Mouse (Mus musculus) urinary bladder, postnatal 36 days (tissue): Measurements from ENCODE around the gene Prkar1b.

ENCODE experiments used
- DNase-seq, 2 experiments: peaks; one replicate each; pipeline ENCODE4 v3.0.0; 2022; ENCODE audit warnings: low spot score in 2 of 2, mixed read lengths in 1 of 2

The Prkar1b gene

GRCm38 (mm10) chr5:139149681-139150602 is at the start of gene Prkar1b, which contains the start of gene Dnaaf5:
TSS of gene Prkar1b (minus strand) at chr5:139150001.
TSS of gene Dnaaf5 (plus strand) at chr5:139150223.
- DNase-seq = peak; percentile 95 to 97

DNA sequence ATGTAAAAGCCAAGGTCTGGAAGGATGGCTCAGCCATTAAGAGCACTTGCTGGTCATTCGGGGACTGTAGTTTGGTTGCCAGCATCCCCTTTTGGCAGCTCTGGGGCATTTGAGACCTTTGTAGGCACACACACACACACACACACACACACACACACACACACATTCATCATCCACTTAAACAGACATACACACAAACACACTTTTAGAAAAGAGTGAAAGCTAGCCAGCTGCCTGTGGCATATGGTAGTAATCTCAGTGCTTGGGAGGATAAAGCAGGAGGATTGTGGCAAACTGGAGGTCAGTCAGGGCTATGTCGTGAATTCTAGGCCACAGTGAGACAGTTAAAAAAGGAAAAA is 49.8 kb upstream of the Prkar1b start:
- no peak for DNase-seq

DNA sequence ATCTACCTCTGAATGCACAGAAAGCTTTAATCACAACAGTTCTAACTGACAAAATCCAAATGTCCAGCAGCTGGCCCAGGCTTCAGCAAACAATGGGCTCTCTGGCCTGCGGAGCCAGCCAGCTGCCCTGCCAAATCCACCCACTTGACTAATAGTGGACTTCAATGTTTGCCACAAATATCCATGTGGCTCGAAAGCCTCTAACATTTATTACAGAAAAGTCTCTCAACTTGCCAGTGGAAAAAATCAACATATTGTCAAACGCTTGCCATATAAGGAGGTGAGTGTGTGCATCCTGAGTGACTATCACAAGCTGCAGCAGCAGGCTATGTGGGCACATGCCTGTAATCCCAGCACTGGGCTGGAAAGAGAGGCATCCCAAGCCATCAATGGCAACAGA is 49.0 kb upstream of the Prkar1b start:
- no peak for DNase-seq

- DNase-seq = no peak
Observed at GRCm38 (mm10) chr5:139190958-139191357, 41.2 kb upstream of the Prkar1b start.

DNA sequence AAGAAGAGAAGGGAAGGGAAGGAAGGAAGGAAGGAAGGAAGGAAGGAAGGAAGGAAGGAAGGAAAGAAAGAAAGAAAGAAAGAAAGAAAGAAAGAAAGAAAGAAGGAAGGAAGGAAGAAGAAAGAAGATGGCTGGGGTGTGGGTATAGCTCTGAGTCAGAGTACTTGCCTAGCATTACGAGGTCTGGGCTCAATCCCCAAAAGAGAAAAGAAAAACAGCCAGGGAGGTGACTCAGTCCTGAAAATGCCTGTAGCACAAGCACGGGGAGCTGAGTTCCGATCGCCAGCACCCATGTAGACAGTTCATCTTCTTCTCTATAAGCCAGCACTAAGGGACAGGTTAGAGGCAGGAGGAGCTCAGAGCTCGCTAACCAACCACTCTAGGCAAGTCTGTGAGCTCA is 39.9 kb upstream of the Prkar1b start:
- no peak for DNase-seq

- no peak for DNase-seq
Observed at GRCm38 (mm10) chr5:139184897-139185296, 35.1 kb upstream of the Prkar1b start.

DNA sequence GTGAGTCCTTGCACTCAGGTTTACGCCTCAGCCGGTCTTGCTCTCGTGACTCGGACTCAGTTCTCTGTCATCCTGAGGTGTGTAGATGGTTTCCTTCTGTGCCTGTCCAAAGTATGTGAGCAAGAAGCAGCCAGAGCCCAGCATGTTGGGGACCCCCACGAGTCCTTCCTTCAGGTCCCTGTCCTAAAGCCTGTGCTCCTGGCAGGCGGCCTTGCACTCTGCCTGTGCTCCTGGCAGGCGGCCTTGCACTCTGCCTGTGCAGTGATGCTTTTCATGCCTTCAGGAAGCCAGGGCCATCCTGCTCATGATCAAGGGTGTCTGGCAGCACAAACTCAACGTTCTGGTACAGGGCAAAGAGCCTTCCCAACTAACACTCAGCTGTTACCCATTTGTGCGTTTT is 33.8 kb upstream of the Prkar1b start:
- DNase-seq = no peak

- no peak for DNase-seq
Observed at GRCm38 (mm10) chr5:139183131-139183530, 33.3 kb upstream of the Prkar1b start.

GRCm38 (mm10) chr5:139178895-139179631 is 29.3 kb upstream of the Prkar1b start:
- peak; percentile 55 to 74 for DNase-seq

GRCm38 (mm10) chr5:139174556-139175547 is 25.1 kb upstream of the Prkar1b start:
- peak in 1 of 2 experiments; percentile 64 for DNase-seq

- DNase-seq = no peak
Observed at GRCm38 (mm10) chr5:139174141-139174540, 24.3 kb upstream of the Prkar1b start.

DNA sequence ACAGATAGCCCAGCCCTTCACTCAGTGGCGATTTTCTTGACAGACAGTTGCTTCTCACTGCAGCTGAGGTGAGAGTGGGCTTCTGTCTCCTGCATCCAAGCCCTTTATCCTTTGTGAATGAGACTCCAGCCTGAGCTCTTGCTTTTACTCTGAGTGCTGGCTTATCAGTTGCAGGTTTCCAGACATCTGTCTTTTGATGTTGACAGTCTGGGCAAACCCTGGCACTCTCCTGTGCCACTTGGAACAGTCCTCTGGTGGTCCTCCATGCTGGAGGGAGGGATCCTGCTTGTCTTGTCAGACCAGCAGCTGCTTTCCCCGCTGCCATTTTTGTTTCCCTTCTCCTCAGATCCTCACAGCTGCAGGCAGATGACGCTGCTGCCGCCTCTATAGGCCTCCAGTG is 22.1 kb upstream of the Prkar1b start:
- DNase-seq = no peak

- no peak for DNase-seq
Observed at GRCm38 (mm10) chr5:139167548-139167947, 17.7 kb upstream of the Prkar1b start.

DNA sequence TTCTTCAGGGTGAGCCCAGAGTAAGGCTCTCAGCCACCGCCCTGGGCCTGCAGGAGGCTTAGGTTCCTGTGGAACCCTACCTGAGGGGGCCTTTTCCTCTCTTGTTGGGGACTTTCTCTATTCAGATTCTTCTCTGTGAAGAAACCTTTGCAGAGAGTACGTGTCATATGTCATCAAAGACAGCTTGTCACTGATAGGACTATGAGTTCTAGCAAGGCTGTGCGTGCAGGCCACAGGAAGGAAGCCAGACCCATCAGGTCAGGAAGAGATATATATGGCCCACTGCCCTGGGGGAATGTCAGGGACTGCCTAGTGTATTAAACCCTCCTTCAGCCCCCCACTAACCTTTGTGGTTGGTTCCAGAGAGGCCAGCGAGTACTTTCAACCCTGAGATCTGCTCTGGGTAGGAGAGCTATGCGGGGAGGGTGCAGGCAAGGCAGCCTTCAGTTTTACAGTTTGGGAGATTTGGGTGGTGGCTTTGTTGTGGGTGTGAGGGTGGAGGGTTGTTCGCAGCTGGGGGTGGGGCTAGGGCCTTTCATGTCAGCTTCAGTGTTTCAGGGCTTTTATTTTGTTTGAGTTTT is 17.1 kb upstream of the Prkar1b start:
- no peak for DNase-seq

GRCm38 (mm10) chr5:139161632-139162031 is 11.8 kb upstream of the Prkar1b start:
- DNase-seq = no peak

DNA sequence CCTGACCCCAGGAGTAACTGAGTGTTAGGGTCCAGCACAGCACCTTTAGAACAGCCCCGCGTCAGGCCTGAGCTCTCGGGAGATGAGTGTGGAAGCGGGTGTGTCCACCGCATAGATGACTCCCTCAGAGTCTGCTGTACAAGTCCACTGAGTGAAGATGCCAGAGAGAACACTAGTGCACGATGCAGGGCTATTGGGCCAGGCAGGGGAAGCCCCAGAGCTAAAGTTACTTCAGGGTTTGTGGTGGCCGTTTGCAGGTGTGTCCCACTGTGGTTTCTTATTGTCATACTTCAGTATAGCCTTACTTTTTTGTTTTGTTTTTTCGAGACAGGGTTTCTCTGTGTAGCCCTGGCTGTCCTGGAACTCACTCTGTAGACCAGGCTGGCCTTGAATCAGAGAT is 11.1 kb upstream of the Prkar1b start:
- no peak for DNase-seq

- peak in 1 of 2 experiments; percentile 16 for DNase-seq
Observed at GRCm38 (mm10) chr5:139150603-139151031, 816 bp upstream of the Prkar1b start.

GRCm38 (mm10) chr5:139149006-139149672 is 662 bp downstream of the Prkar1b start:
- DNase-seq = no peak

DNA sequence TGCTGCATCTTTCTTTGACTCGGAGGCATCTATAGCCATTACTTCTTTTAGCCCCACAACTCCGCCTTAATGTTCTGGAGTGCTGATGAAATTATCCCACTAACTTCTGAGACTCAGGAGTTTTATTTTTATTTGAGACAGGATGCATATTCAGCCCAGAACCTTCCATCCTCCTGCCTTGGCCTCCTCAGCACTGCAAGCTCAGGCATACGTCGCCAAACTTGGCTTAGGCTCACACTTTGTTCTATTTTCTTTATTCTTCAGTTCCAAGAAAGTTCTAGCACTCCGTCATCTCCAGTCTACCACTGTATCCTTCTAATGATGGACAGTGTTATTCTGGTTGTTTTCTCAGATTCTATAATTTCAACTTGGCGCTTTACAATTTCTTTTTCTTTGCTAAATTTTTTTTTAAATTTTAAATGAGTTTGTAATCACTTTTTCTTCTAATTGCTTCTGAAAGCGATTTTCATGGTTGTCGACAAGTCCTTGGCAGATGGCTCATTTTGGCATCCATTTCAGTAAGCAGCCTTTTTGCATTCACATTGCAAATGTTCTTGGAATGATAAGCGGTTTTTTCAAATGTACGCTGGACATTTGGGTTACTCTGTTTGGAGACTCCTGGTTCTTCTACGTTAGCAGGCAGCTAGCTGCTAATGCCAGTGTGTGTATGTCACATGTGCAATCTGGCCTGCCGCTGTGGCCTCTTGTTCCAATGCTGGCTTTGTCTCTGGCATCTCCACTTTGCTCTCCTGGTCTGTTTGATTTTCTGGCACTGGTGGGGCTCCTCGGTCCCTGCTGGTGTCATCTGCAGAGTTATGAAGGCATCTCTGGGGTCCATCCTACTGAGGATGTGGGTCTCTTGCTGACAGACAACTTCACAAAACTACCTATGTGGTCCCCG is 2.4 kb downstream of the Prkar1b start:
- no peak for DNase-seq
